Mouse (Mus musculus): ENCODE results near the gene Gclc. TPM values are rescaled to one million over a fixed set of nuclear protein-coding genes. Genes with fewer than 3 reads are reported as not detected.
A peak's percentile ranks its signal among the peaks of the same experiment; 100 is the strongest.

Gclc gene
- polyA plus RNA-seq, 1 experiment from 2014 or later, result 22.3 TPM

- Histone ChIP-seq H3K4me1 (ENCODE audit: control insufficient read depth, insufficient read depth, low read length) (0 out of 2 replicates have a peak, but pooled peaks cover 7% of the 10 kb centered on the region), H3K9me3 (ENCODE audit: control insufficient read depth, low read length) (no peaks in the 10 kb centered on the region), H3K4me3 (ENCODE audit: low read depth, low read length) (peak overlapping the region; percentile 82), H3K36me3 (ENCODE audit: control insufficient read depth, insufficient read depth, low read length) (no peaks in the 10 kb centered on the region), H3K27me3 (ENCODE audit: control insufficient read depth, insufficient read depth, low read length) (no peaks in the 10 kb centered on the region), H3K27ac (ENCODE audit: low read depth, low read length) (no peak overlapping the region), H3K4me2 (ENCODE audit: low read depth, low read length) (peak overlapping the region; percentile 70), H3K9ac (replicated peaks; ENCODE audit: low read depth, low read length) (peak overlapping the region; percentile 80)
- ATAC-seq (ENCODE audit: low read depth), result no peak
- 13% methylated on average over 9 of the region's 9 CpGs for WGBS
These were observed 1.1 kb downstream of the Gclc start for GRCm38 (mm10) chr9:77755403-77755784.

DNA sequence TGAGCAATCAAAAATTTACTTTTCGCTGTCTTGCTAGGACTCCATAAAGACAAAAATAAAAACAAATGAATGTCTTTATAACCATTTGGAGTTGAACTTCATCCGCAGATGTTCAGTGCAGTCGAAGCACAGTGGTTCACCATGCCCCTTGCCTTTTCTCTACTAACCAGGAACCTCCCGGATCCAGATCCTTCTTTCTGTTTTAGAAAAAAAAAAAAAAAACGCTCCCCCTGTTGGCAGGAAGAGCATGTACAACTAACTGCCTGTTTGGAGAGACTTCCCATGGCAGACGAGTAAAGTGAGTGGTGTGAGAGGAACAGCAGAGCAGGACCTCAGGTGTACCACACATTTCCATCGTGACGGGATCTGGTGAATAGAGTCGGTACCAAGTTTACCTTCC is 1.7 kb downstream of the Gclc start:
- WGBS, result 34% methylated on average over 9 of the region's 9 CpGs
- Histone ChIP-seq H3K4me2 (ENCODE audit: low read depth, low read length) (peak overlapping the region; percentile 70; the same call in 1 of the 2 replicates), H3K27ac (ENCODE audit: low read depth, low read length) (no peak overlapping the region), H3K9me3 (ENCODE audit: control insufficient read depth, low read length) (no peaks in the 10 kb centered on the region), H3K4me1 (ENCODE audit: control insufficient read depth, insufficient read depth, low read length) (0 out of 2 replicates have a peak, but pooled peaks cover 7% of the 10 kb centered on the region), H3K36me3 (ENCODE audit: control insufficient read depth, insufficient read depth, low read length) (no peaks in the 10 kb centered on the region), H3K9ac (replicated peaks; ENCODE audit: low read depth, low read length) (no peak overlapping the region), H3K27me3 (ENCODE audit: control insufficient read depth, insufficient read depth, low read length) (no peaks in the 10 kb centered on the region), H3K4me3 (ENCODE audit: low read depth, low read length) (0 out of 2 replicates have a peak overlapping the region, but pooled peaks have one; percentile 82)
- ATAC-seq (ENCODE audit: low read depth), result no peak

- Histone ChIP-seq H3K4me2 (ENCODE audit: low read depth, low read length) (no peak overlapping the region), H3K9me3 (ENCODE audit: control insufficient read depth, low read length) (no peaks in the 10 kb centered on the region), H3K4me1 (ENCODE audit: control insufficient read depth, insufficient read depth, low read length) (0 out of 2 replicates have a peak, but pooled peaks cover 7% of the 10 kb centered on the region), H3K27ac (ENCODE audit: low read depth, low read length) (no peak overlapping the region), H3K9ac (replicated peaks; ENCODE audit: low read depth, low read length) (no peak overlapping the region), H3K27me3 (ENCODE audit: control insufficient read depth, insufficient read depth, low read length) (no peaks in the 10 kb centered on the region), H3K4me3 (ENCODE audit: low read depth, low read length) (no peak overlapping the region), H3K36me3 (ENCODE audit: control insufficient read depth, insufficient read depth, low read length) (no peaks in the 10 kb centered on the region)
- no peak for ATAC-seq (ENCODE audit: low read depth)
- WGBS, result 91% methylated on average over 1 of the region's 1 CpGs
These were observed 3.0 kb downstream of the Gclc start for GRCm38 (mm10) chr9:77757331-77757730.

GRCm38 (mm10) chr9:77758481-77758880 is 4.1 kb downstream of the Gclc start:
- H3K9me3 ChIP-seq (ENCODE audit: control insufficient read depth, low read length), result no peaks in the 10 kb centered on the region
- no peak overlapping the region for H3K4me3 ChIP-seq (ENCODE audit: low read depth, low read length)
- WGBS, result 63% methylated on average over 8 of the region's 8 CpGs
- no peak for ATAC-seq (ENCODE audit: low read depth)
- no peaks in the 10 kb centered on the region for H3K36me3 ChIP-seq (ENCODE audit: control insufficient read depth, insufficient read depth, low read length)
- H3K27me3 ChIP-seq (ENCODE audit: control insufficient read depth, insufficient read depth, low read length), result no peaks in the 10 kb centered on the region
- H3K27ac ChIP-seq (ENCODE audit: low read depth, low read length), result no peak overlapping the region
- H3K9ac ChIP-seq (replicated peaks; ENCODE audit: low read depth, low read length), result no peak overlapping the region
- 0 out of 2 replicates have a peak, but pooled peaks cover 7% of the 10 kb centered on the region for H3K4me1 ChIP-seq (ENCODE audit: control insufficient read depth, insufficient read depth, low read length)
- H3K4me2 ChIP-seq (ENCODE audit: low read depth, low read length), result no peak overlapping the region

DNA sequence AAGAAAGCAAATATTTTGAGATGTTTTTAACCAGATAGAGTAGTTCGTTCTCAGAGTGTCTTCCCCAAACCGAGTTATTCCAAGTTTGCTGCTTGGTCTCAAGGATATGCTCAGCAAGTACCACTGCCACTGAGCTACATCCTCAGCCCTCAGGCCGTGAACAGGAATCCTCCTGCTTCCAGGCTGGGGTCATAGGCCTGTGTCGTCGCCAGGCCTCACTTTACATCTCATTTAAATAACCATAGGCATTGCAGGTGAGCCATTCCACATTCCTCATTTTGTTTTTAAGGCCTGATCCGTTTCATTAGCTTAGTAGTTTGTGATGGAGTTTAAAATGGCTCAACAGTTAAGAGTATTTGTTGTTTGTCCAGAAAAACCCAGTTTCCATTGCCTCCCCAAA is 4.8 kb downstream of the Gclc start:
- no peaks in the 10 kb centered on the region for H3K9me3 ChIP-seq (ENCODE audit: control insufficient read depth, low read length)
- H3K4me2 ChIP-seq (ENCODE audit: low read depth, low read length), result no peak overlapping the region
- H3K27ac ChIP-seq (ENCODE audit: low read depth, low read length), result no peak overlapping the region
- no peaks in the 10 kb centered on the region for H3K36me3 ChIP-seq (ENCODE audit: control insufficient read depth, insufficient read depth, low read length)
- no peak overlapping the region for H3K4me3 ChIP-seq (ENCODE audit: low read depth, low read length)
- H3K9ac ChIP-seq (replicated peaks; ENCODE audit: low read depth, low read length), result no peak overlapping the region
- ATAC-seq (ENCODE audit: low read depth), result no peak
- no peaks in the 10 kb centered on the region for H3K27me3 ChIP-seq (ENCODE audit: control insufficient read depth, insufficient read depth, low read length)
- WGBS, result 52% methylated on average over 6 of the region's 6 CpGs
- 0 out of 2 replicates have a peak, but pooled peaks cover 7% of the 10 kb centered on the region for H3K4me1 ChIP-seq (ENCODE audit: control insufficient read depth, insufficient read depth, low read length)

- no peak overlapping the region for H3K27ac ChIP-seq (ENCODE audit: low read depth, low read length)
- H3K9me3 ChIP-seq (ENCODE audit: control insufficient read depth, low read length), result no peaks in the 10 kb centered on the region
- no peak for ATAC-seq (ENCODE audit: low read depth)
- 0 out of 2 replicates have a peak, but pooled peaks cover 7% of the 10 kb centered on the region for H3K4me1 ChIP-seq (ENCODE audit: control insufficient read depth, insufficient read depth, low read length)
- no peak overlapping the region for H3K4me3 ChIP-seq (ENCODE audit: low read depth, low read length)
- no peak overlapping the region for H3K9ac ChIP-seq (replicated peaks; ENCODE audit: low read depth, low read length)
- no peaks in the 10 kb centered on the region for H3K27me3 ChIP-seq (ENCODE audit: control insufficient read depth, insufficient read depth, low read length)
- WGBS, result 89% methylated on average over 6 of the region's 6 CpGs
- H3K4me2 ChIP-seq (ENCODE audit: low read depth, low read length), result no peak overlapping the region
- H3K36me3 ChIP-seq (ENCODE audit: control insufficient read depth, insufficient read depth, low read length), result no peaks in the 10 kb centered on the region
These were observed 5.4 kb downstream of the Gclc start for GRCm38 (mm10) chr9:77759756-77760155.

GRCm38 (mm10) chr9:77766218-77766617 is 11.9 kb downstream of the Gclc start:
- Histone ChIP-seq H3K9me3 (ENCODE audit: control insufficient read depth, low read length) (no peaks in the 10 kb centered on the region), H3K36me3 (ENCODE audit: control insufficient read depth, insufficient read depth, low read length) (no peaks in the 10 kb centered on the region), H3K4me2 (ENCODE audit: low read depth, low read length) (no peak overlapping the region), H3K4me3 (ENCODE audit: low read depth, low read length) (no peak overlapping the region), H3K4me1 (ENCODE audit: control insufficient read depth, insufficient read depth, low read length) (peaks cover under 1% of the 10 kb centered on the region; the same call in 1 of the 2 replicates), H3K9ac (replicated peaks; ENCODE audit: low read depth, low read length) (no peak overlapping the region), H3K27me3 (ENCODE audit: control insufficient read depth, insufficient read depth, low read length) (no peaks in the 10 kb centered on the region), H3K27ac (ENCODE audit: low read depth, low read length) (no peak overlapping the region)
- no peak for ATAC-seq (ENCODE audit: low read depth)
- 88% methylated on average over 8 of the region's 8 CpGs for WGBS

GRCm38 (mm10) chr9:77766767-77767166 is 12.4 kb downstream of the Gclc start:
- Histone ChIP-seq H3K27ac (ENCODE audit: low read depth, low read length) (no peak overlapping the region), H3K4me2 (ENCODE audit: low read depth, low read length) (no peak overlapping the region), H3K4me1 (ENCODE audit: control insufficient read depth, insufficient read depth, low read length) (peaks cover 5% of the 10 kb centered on the region; the same call in 1 of the 2 replicates), H3K36me3 (ENCODE audit: control insufficient read depth, insufficient read depth, low read length) (no peaks in the 10 kb centered on the region), H3K9me3 (ENCODE audit: control insufficient read depth, low read length) (no peaks in the 10 kb centered on the region), H3K4me3 (ENCODE audit: low read depth, low read length) (no peak overlapping the region), H3K27me3 (ENCODE audit: control insufficient read depth, insufficient read depth, low read length) (no peaks in the 10 kb centered on the region), H3K9ac (replicated peaks; ENCODE audit: low read depth, low read length) (no peak overlapping the region)
- ATAC-seq (ENCODE audit: low read depth), result no peak
- 82% methylated on average over 3 of the region's 3 CpGs for WGBS

- 0 out of 2 replicates have a peak overlapping the region, but pooled peaks have one; percentile 3 for H3K27ac ChIP-seq (ENCODE audit: low read depth, low read length)
- peaks cover 5% of the 10 kb centered on the region; the same call in 1 of the 2 replicates for H3K4me1 ChIP-seq (ENCODE audit: control insufficient read depth, insufficient read depth, low read length)
- H3K4me3 ChIP-seq (ENCODE audit: low read depth, low read length), result no peak overlapping the region
- no peaks in the 10 kb centered on the region for H3K27me3 ChIP-seq (ENCODE audit: control insufficient read depth, insufficient read depth, low read length)
- H3K9ac ChIP-seq (replicated peaks; ENCODE audit: low read depth, low read length), result no peak overlapping the region
- H3K9me3 ChIP-seq (ENCODE audit: control insufficient read depth, low read length), result no peaks in the 10 kb centered on the region
- no peaks in the 10 kb centered on the region for H3K36me3 ChIP-seq (ENCODE audit: control insufficient read depth, insufficient read depth, low read length)
- H3K4me2 ChIP-seq (ENCODE audit: low read depth, low read length), result 0 out of 2 replicates have a peak overlapping the region, but pooled peaks have one; percentile 6
- 25% methylated on average over 6 of the region's 6 CpGs for WGBS
- ATAC-seq (ENCODE audit: low read depth), result no peak
These were observed 16.6 kb downstream of the Gclc start for GRCm38 (mm10) chr9:77770909-77771308.
